Mouse (Mus musculus): ENCODE data around the gene C530025M09Rik.

C530025M09Rik gene

GRCm38 (mm10) chr2:149828911-149829310, 2.1 kb downstream of the C530025M09Rik start, which contains the start of gene Syndig1:
TSS of gene Syndig1 (plus strand) at chr2:149829211.
- no peak for TF ChIP-seq GATA4 (IDR thresholded peaks at IDR 0.05; ENCODE audit: insufficient replicate concordance, low read length)

- no peak for TF ChIP-seq GATA4 (IDR thresholded peaks at IDR 0.05; ENCODE audit: insufficient replicate concordance, low read length)
Measured at GRCm38 (mm10) chr2:149820201-149820600, 10.8 kb downstream of the C530025M09Rik start.

- TF ChIP-seq GATA4 (IDR thresholded peaks at IDR 0.05; ENCODE audit: insufficient replicate concordance, low read length), result no peak
Measured at GRCm38 (mm10) chr2:149819751-149820150, 11.3 kb downstream of the C530025M09Rik start.

GRCm38 (mm10) chr2:149818395-149818794, 12.6 kb downstream of the C530025M09Rik start:
- no peak for TF ChIP-seq GATA4 (IDR thresholded peaks at IDR 0.05; ENCODE audit: insufficient replicate concordance, low read length)

GRCm38 (mm10) chr2:149812899-149813298, 18.1 kb downstream of the C530025M09Rik start:
- no peak for TF ChIP-seq GATA4 (IDR thresholded peaks at IDR 0.05; ENCODE audit: insufficient replicate concordance, low read length)

- no peak for TF ChIP-seq GATA4 (IDR thresholded peaks at IDR 0.05; ENCODE audit: insufficient replicate concordance, low read length)
Measured at GRCm38 (mm10) chr2:149805256-149805655, 25.8 kb downstream of the C530025M09Rik start.

- no peak for TF ChIP-seq GATA4 (IDR thresholded peaks at IDR 0.05; ENCODE audit: insufficient replicate concordance, low read length)
Measured at GRCm38 (mm10) chr2:149804599-149805140, 26.3 kb downstream of the C530025M09Rik start.

- no peak for TF ChIP-seq GATA4 (IDR thresholded peaks at IDR 0.05; ENCODE audit: insufficient replicate concordance, low read length)
Measured at GRCm38 (mm10) chr2:149798613-149799012, 32.4 kb downstream of the C530025M09Rik start.
